Mouse (Mus musculus): Measurements from ENCODE around the gene Agrp.

Gene Agrp

DNA sequence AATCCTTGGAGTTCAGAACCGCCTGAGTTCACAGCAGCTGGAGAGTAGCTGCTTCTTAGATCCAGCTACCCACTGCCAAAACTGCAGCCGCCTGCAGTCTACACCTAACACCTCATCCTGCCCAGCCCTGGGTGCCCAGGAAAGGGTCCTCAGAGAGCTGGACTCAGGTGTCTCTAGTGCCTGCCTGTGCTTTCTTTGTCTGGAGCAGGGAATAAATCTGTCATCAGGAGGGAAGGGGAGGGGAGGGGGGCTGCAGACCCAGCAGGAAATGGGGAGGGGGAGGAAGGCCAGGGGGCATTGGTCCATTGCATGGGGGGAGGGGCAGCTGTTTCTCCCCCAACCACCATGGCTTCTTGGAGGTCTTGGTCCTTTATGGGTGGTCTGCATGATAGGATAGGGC, 117.6 kb downstream of the Agrp start:
- no peak for ATAC-seq (ENCODE audit: low TSS enrichment)

DNA sequence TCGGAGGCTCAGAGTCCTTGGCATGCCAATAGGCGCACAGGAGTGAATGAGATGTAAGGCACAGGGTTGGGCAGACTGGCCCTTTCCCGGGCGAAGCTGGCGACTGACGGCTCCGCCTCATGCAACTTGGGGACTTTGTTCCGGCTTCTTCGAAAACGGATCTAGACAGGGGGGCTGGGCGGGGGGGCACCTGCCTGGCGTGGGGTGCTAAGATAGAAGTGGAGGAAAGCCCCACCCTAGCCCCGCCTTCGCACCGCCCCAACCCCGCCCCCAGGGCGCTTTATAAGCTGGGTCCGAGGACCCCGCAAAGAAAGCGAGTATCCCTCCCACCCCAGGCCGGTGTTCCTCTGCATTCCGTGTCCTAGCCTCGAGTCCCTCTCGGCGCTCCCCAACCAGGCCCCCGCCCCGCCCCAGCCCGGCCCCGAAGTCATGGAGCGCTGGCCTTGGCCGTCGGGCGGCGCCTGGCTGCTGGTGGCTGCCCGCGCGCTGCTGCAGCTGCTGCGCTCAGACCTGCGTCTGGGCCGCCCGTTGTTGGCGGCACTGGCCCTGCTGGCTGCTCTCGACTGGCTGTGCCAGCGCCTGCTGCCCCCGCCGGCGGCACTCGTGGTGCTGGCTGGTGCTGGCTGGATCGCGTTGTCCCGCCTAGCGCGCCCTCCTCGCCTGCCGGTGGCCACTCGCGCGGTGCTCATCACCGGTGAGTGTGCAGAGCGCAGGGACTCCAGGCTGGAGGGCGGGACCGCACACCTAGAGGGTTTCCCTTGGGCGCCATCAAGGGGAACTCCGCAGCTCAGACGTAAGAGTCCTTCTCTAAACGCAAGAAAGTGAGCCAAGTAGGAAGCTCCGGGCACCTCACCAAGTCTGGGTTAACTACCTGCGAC, 118.5 kb downstream of the Agrp start, which contains the start of gene Hsd11b2:
Gene Hsd11b2, plus strand, starts transcription at position 320 of the 878 bp plus-strand sequence.
- ATAC-seq (ENCODE audit: low TSS enrichment): peak; percentile 58

DNA sequence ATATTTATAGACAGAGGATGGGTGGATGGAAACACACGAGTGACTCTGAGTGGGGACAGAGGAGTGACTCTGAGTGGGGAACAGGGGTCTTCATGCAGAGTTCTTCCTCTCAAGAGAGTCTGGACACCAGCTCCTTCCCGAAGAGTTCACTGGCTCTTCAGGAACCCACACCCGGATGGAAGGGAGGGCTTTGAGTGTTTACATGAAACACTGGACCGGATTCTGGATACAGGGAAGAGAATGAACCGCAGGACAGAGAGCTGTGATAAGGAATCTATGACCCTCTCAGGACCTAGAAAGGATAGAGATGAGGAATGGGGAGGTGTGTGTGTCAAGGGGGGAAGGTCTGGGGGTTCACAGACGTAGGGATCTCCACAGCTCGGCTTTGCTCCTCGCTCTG, 119.8 kb downstream of the Agrp start:
- no peak for ATAC-seq (ENCODE audit: low TSS enrichment)
